Mouse (Mus musculus) brain, embryonic 14.5 days (tissue): ENCODE measurements around the gene Cct5.

Source experiments
- CTCF ChIP-seq: fragments of 200-500 bp; IDR thresholded peaks from 2 replicates; pipeline ENCODE4 v1.5.1; 2012; ENCODE audit warnings: inconsistent platforms, mild to moderate bottlenecking, moderate library complexity, borderline replicate concordance; ENCODE audit not compliant: insufficient read depth, insufficient read length; ENCODE audit errors: extremely low read depth
- POLR2A ChIP-seq: fragments of 200-500 bp; IDR thresholded peaks from 2 replicates; pipeline ENCODE4 v1.6.1; 2012; ENCODE audit warnings: mild to moderate bottlenecking, inconsistent platforms, borderline replicate concordance; ENCODE audit not compliant: poor library complexity, insufficient read depth, insufficient read length, severe bottlenecking; ENCODE audit errors: extremely low read depth

GRCm38 (mm10) chr15:31595651-31596050, 6.0 kb downstream of the Cct5 start:
- TF ChIP-seq POLR2A (no peak), CTCF (no peak)
